Mouse (Mus musculus): ENCODE data around the gene Spred2.

Spred2 gene

DNA sequence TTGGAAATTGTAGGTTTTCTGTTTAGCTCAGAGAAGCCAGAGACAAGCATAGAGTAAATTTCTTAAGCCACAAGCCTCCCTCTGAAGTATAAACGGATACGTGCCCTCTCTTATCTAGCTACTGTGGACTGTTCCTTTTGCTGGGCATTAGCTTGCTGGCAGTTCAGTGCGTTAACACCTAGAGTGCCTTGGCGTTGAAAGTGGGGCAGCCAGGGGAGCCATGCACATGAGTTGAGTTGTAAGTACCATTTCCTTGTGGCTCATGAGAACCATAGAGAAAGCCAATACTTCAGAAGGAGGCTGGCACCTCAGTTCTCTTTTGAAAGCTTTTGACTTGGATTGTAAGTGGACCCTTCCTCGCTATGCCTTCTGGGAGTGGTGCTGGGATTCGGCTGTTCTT, 58.6 kb downstream of the Spred2 start:
- DNase-seq (ENCODE audit: low read depth, low spot score): no peak

DNA sequence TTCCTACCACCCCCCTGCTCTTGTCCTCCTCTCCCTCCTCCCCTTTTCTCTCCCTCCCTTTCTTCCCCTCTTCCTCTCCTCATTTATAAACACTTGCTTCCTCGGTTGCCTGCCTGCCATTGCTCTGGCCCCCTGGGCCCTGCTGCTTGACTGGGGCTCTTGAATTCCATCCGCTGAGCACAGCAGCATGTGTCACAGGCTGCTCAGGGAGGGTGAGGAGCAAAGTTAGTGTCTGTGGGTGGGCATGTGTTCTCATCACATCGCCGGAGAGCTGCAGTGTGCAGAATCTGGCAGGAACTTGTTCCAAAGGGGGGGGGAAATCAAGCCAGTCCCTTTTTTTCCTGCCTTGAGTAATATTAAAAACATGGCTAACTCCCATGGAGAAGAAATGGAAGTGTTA, 59.1 kb downstream of the Spred2 start:
- DNase-seq (ENCODE audit: low read depth, low spot score): no peak

DNA sequence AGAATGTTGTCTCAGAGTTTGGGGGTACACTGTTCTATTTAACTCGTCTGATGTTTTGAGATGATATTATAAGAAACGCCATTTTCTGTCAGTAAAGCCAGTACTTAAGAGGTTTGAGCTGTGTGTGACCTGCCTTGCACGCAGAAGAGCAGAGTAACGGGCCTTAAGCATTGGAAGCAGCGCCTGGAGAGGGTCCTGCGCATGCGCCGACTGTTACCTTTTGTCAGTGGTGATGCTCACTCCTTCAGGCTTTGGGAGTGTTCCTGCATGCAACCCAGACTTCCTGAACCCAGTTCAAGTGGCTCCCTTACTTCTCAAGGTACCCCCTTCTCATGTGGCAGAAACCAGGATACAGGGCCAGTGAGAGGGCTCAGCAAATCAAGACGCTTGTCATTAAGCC, 59.9 kb downstream of the Spred2 start:
- DNase-seq (ENCODE audit: low read depth, low spot score): peak; percentile 87

DNA sequence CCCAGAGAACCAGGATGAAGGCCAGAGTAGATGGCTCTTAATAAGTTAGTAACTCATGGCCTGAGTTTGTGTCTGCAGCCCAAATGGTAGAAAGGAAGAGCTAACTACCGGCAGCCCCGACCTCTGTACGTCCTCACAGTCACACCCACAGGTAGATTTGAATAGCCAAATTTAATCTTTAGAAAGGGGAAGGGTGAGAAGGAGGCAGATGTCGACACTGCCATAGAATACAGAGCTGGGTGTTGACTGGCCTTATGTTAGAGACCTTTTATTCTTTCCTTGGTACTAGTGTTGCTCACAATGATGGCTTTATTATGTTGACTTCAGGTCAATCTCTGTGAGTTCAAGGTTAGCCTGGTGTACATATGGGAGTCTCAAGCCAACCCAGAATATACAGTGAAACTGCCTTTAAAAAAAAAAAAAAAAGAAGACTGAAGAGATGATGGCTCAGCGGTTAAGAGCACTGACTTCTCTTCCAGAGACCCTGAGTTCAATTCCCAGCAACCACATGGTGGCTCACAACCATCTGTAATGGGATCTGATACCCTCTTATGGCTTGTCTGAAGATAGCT, 61.2 kb downstream of the Spred2 start:
- peak; percentile 85 for DNase-seq (ENCODE audit: low read depth, low spot score)

DNA sequence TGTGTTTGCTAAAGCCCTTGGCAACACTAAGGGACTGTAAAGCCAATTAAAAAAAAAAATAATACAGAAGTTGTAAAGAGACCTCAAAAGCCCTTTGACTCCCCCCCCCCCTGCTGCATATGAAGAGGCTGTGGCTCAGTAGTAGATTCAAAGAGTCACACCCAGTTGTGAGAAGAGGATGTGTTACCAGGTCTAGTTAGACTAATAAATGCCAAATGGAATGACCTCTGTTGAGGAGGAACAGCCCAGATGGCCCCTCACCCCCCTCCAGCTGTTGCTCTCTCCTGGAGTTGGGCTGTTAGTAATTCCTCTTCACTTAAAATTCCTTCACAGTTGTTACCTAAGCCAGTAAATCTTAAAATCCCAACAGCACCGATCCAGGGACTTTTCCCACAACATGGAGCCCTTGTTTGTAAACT, 62.3 kb downstream of the Spred2 start:
- peak; percentile 69 for DNase-seq (ENCODE audit: low read depth, low spot score)

DNA sequence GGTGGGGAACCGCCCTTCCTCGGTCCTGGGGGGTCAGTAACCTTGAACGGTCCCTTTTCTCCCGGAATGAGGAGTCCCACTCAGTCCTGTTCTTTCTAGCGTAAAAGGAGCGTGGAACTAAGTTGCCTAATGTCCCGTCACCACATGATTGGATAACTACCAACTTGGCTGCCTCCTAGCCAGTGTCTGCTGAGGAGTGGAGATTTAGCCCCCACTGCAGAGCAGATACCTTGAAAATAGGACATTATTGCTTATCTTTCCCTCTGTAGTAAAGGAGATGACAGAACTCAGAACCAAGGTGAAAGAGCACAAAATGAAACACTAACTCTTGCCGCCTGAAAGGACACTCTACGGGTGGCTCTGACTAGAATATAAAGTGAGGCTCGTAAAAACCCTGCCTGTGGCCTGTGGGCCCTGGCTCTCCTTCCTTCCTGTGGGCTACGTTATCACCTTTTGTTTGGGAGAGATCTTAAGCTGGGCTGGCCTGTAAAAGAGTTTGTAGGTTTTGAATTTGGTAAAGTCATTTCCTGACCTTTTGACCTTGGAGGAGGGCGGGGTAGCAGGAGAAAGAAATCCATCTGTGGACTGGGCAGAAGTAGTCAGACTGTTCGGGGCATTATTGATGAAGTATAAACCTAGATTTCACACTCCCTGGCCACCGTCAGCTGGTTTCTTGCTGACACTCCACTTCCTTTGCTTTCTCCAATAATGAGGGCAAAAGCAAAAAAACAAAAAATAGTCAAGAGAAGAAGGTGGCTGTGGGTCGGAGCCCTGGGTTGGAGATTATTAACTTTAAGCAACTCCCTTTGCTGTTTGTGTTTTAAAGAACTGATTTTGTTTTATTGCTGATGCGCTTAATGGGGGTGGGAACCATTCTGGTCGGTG, 62.9 kb downstream of the Spred2 start:
- DNase-seq (ENCODE audit: low read depth, low spot score): peak; percentile 83

DNA sequence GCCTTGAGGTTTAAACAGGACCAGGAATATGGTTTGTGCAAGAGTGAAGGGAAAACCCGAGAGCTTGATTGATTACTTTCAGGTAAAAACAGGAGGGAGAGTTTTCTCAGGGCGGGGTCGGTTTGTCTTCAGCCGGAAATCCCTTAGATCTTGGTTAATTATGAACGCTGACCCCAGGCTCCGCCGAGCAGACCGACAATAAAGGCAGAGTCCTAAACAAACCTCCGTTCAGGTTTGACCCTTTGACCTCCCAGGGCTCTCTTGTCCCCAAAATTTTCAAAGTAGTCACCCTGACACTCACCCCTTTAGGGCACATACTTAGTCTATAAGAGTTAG, 63.5 kb downstream of the Spred2 start:
- peak; percentile 47 for DNase-seq (ENCODE audit: low read depth, low spot score)

DNA sequence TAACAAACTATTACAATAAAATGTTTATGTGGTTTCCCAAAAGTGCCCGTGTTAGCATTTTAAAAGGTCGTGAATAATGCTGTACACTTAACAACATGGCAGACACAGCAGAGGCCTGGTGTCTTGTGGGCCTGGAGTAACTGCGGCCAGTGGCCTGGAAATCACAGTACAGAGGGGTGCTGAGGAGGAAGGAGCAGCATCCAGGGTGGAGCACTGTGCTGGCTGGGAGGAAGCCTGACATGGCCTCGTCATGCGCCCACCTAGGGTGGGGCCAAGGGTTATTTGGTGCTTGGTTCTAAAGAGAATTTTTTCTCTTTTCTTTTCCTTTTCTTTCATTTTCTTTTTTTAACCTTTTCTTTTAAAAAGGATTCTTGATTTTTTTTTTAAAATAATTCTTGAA, 64.0 kb downstream of the Spred2 start:
- DNase-seq (ENCODE audit: low read depth, low spot score): peak; percentile 52

DNA sequence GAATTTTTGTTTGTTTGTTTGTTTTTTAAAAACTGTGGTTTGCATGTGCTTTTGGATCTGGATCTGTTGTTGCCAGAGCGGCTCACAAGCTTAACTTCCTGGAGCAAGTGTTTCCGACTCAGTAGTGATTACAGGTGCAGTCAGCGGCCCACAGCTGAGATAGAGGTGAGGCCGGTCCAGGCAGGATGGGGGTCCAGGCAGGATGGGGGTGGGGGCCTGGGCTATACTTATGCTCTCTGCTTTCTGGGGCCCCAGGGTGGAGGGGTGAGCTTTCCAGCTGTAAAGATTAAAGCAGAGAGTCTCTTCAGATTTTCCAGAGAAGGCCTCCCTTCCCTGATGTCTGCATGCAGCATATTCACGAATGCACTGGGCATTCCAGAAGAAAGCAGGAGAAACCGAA, 64.5 kb downstream of the Spred2 start:
- no peak for DNase-seq (ENCODE audit: low read depth, low spot score)

DNA sequence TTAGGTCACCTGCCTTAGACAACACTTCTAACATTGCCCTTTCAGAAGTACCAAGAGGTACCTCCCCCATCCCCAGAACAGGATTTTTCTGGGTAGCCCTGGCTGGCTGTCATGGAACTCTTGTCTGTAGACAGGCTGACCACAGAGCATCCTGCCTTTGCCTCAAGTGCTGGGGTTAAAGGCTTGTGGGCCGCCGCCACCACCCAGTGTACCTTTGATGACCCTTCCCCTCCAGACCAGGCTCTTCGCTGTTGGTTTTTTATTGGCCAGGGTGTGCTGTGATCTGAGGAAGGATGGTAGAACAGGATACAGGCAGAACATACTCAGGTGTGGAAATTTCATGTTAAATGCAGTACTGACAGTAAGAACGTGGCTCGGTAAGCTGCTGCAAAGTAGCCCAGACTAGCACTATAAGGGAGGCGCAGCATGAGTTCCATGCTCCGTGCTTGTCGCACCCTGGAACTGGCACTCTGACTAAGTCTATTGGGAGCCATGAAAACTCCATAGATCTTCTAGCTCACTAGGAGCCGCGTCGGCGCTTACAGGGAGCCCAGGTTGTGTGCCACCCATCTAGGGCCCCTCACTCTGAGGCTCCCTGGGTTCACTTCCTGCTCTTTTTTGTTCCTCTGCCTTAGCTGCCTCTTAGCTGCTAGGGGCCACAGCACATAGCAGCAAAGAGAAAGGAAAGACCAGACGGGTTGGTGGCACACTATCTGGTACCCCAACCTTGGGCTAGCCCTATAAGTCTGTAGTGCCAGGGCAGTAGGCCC, 65.2 kb downstream of the Spred2 start:
- DNase-seq (ENCODE audit: low read depth, low spot score): no peak

DNA sequence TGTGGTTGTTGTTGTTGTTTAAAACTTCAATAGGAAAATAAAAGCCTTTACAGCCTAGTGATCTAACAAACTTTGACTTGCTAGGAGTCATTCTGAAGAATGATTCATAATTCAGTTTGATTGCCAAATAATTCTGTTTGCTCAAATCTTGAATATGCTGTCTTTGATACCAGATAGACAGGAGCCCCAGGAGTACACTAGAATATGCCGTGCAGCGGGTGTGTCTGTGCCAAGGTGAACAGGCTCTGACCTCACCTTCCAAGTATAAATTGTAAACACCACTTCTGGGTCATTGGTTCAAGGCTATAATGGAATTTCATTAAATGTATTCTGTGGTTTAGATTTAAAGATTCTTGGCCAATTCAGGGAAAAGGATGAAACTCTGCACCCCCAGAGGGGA, 66.6 kb downstream of the Spred2 start:
- DNase-seq (ENCODE audit: low read depth, low spot score): no peak

DNA sequence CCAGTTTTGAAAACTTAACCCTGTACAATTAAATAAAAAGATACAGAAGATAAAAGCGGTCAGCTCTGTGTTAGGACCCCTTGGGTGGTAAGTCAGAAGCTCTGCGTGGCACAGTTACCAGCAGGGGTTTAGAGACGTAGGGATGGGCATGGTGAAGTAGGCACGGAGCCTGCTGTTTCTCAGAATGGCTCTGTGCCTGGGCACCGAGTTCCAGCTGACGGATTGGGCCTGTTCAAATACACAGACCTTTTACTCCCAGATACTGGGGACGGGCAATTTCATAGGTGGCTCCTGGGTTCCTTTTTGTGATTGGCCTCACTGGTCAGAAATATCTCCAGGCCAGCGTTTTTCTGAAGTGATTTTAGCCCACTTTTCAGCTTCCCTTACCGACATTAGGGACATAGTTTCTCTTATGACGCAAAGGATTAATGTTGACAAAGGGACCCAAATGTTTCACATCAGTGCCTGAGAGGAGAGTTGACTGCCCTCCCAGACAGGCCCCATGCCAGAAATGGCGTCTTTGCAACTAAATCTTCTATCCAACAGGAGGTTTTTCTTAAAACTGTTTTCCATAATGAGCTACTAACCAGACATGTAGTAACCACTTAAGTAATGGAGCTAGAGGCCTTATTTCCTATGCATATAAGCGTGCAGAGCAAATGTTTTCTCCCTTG, 67.3 kb downstream of the Spred2 start:
- DNase-seq (ENCODE audit: low read depth, low spot score): no peak

DNA sequence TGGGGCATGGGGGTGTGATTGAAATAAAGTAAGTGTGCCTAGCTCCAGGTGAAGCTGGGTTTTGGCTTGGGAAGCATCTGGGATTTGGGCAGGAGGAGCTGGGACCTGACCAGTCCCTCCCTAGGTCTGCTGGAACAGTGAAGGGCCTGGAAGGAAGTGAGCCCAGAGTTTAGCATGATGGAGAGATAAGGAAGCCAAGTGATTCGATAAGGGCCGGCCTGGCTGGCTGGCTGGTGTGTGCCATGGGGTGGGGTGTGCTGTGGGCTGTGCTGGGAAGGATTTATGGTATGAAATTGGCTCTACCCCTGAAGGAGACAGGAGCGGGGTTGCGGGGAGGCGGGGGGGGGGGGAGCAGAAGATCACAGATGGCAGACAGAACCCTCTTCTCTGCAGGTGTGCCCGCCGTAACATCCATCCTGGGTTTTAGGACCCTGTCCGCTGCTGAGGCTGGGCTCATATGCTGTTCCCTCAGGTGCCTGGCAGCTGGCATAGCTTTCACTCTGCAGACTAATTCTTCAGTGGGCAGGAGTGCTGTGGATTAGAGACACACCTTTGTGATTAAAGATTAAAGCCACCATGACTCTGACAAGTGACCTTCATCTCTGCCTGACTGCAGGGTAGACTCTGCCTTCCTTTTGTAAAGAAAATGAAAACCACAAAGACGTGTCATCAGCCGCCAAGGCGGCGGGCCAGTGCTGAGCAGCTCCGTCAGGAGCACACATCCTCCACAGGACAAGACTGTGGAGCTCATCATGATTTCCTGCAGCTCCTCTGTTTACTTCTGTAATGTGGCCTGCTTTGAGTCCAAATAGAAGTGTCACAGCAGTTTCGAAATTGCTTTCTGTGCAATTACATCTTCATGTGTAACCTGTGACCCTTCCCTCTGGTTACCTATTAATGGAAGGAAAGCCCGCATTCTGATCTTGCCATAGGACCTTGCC, 68.4 kb downstream of the Spred2 start:
- no peak for DNase-seq (ENCODE audit: low read depth, low spot score)

DNA sequence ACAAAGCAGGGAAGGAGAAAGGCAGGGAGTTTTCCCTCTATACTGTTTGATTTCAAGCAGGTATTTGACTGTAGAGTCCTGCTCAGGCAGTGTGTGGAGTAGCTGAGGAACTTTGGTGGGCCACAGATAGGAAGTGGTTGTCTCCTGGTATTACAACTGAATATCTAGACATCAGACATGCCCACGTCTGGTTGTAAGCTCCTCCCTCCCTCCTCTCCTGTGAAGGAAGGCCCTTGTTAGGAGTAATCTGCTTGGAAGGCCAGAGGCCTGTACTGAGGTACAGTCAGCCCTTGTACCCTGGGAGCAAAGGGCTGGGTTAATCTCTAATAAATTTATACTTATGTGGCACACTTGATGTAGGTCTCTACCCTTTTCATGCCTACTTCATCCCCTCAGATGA, 69.6 kb downstream of the Spred2 start:
- no peak for DNase-seq (ENCODE audit: low read depth, low spot score)

DNA sequence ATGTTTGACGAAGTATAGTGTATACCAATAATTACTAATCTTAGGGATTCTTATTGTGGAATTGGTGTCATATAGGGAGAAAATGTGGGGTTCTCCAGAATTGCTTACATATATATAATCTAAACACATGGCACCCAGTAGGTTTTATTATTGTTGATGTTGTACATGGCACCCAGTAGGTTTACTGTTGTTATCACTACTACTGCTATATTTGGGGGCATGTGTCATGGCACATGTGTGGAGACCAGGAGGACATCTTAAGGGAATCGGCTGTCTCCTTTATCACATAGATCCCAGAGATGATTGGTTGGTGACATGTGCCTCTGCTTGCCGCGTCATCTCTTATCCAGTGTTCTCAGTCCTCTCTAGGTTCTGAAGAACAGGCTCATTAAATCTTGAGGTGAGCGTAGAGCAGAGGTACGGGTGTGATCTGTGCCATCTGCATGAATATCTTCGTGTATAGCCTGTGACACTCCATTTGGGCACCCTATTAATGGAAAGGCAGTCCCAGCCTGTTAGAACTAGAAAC, 70.2 kb downstream of the Spred2 start:
- DNase-seq (ENCODE audit: low read depth, low spot score): no peak

DNA sequence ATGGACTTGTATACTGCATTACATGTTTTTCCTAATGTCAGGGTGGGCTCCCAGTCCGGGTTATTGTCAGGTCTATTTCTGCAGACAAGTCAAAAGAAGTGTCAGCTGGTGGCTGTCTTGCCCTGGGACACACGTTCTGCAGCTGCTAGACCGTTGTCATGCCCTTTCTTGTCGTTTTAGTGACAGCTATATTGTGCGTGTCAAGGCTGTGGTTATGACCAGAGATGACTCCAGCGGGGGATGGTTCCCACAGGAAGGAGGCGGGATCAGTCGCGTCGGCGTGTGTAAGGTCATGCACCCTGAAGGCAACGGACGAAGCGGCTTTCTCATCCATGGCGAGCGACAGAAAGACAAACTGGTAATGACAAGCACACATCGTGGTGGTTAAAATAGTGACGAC, 73.8 kb downstream of the Spred2 start:
- DNase-seq (ENCODE audit: low read depth, low spot score): no peak

DNA sequence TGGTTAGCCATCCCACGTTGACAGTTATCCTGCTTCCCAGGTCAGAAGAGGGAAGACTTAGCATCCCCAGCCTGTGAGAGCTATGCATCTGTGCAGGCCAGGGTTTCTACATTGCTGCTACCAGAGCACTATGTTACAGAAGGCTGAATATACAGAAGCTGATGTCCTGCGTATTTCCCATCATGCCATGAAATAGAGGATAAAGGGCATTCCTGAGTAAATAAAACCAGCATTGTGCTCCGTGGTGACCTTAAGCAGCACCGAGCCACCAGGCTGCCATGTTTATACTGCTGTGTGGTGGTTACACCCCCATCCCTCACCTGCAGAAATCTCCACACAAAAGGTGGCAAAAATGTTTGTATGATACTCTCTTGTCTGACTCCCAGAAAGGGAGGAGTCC, 78.7 kb downstream of the Spred2 start:
- DNase-seq (ENCODE audit: low read depth, low spot score): no peak

DNA sequence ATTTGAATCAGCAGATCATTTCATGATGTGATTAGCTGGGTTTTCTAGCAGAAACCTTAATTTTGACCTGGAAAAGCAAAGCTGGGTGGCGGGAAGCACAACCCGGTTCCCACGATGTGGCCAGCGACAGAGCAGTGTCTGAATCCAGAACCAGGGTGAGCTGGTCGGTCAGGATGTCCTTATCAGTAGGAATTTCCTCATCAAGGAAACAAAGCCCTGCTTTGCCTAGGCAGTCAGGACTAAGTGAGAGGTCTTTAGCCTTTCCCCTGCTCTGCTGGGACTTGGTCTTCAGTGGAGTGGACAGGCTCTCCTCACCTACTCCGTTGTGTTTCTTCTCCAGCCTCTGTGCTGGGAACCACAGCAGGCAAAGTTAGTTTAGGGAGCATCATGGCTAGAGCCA, 83.5 kb downstream of the Spred2 start:
- no peak for DNase-seq (ENCODE audit: low read depth, low spot score)

DNA sequence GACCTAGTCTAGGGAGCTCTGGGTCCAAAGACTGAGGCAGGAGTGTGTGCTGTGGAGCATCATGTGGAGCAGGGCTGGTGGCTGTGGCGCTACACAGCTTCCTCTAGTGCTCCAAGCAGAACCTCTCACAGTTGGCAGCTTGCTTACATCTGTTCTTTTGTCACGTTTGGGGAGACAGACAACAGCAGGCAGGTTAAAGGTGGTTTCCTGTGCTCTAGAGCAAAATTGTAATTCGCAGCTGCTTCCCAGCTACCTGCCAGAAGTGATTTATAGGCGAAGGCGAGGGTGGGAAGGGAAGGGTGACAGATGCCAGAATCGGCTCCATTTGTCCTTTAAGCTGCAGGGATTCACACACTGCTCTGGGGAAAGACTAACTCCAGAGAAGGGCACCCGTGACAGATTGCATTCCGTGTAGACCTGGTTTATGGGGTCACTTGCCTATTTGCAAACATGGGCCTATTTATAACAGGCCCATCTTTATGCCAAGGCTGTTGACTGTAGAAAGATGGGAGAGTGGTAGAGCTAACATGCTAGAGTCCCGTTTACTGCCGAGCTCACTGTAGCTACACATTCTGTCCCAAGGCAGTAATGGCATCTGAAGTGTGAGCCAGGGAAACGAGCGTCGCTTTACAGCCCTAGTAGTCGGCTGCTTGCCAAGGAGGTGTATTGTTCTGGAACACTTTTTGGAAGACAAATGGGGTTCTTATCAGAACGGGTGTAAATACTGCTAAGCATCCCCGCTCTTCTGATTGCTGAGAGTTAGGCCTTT, 87.2 kb downstream of the Spred2 start:
- no peak for DNase-seq (ENCODE audit: low read depth, low spot score)

DNA sequence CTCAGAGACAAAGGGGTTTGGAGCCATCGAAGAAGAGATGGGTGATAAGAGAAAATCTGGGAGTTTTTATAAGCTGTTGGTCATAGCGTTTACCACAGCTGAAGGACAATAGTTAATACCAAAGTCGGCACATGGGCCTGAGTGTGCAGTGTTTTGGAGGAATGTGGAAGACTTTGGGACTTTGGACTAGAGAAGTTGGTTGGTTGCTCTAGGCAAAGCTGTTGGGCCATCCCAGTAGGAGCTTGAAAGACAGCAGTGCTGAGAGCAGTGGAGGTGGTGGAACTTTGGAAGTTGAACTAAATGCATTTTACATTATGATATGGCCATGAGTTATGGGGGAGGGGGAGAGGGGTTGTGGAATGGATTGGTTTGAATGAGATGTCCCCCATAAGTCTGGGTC, 89.2 kb downstream of the Spred2 start:
- DNase-seq (ENCODE audit: low read depth, low spot score): no peak
